ENCODE assay signal across 13 mouse cellular contexts in genomic region chr5:133940841-133941240, GRCm38 (mm10).
DNase-seq lines count a peak whose midpoint lies in the region; TF ChIP-seq lines count a peak whose summit lies in the region.
"Had no signal": no experiment of that assay in that cellular context is flagged by ENCODE, and none has a peak within 500 bp of the region (broad histone marks: within the 10 kb centered on the region; RNA-seq: fewer than 3 reads in every experiment).

No protein-coding gene starts in this region.

- peaks cover 4% of the 10 kb centered on the region; the same call in 1 of the 2 replicates for H3K4me1 ChIP-seq in embryonic facial prominence, embryonic 10.5 days
- H3K4me1 ChIP-seq: heart, embryonic 10.5 days; limb, embryonic 13.5 days; neural tube, embryonic 15.5 days had no signal

- WGBS in embryonic facial prominence, embryonic 10.5 days = 82% methylated on average over 3 of the region's 3 CpGs

- no peaks in the 10 kb centered on the region for H3K9me3 ChIP-seq in embryonic facial prominence, embryonic 10.5 days
- H3K9me3 ChIP-seq: heart, embryonic 10.5 days; limb, embryonic 13.5 days; neural tube, embryonic 15.5 days had no signal

- H3K27me3 ChIP-seq in embryonic facial prominence, embryonic 10.5 days (replicated peaks; ENCODE audit: low read depth, poor library complexity, severe bottlenecking) = no peaks in the 10 kb centered on the region
- H3K27me3 ChIP-seq: CH12.LX; limb, embryonic 13.5 days; neural tube, embryonic 15.5 days had no signal

- no peak for TF ChIP-seq CTCF in layer of hippocampus, adult 2 months (conservative IDR thresholded peaks at IDR 0.05)

- no peaks in the 10 kb centered on the region for H3K36me3 ChIP-seq in embryonic facial prominence, embryonic 10.5 days (replicated peaks)
- H3K36me3 ChIP-seq: heart, embryonic 10.5 days; limb, embryonic 13.5 days; neural tube, embryonic 15.5 days had no signal

- H3K27ac ChIP-seq in layer of hippocampus, adult 2 months = peak overlapping the region; percentile 39; the same call in 1 of the 2 replicates
- no peak overlapping the region for H3K27ac ChIP-seq in embryonic facial prominence, embryonic 10.5 days (replicated peaks)
- H3K27ac ChIP-seq: heart, embryonic 10.5 days; limb, embryonic 13.5 days; neural tube, embryonic 15.5 days had no signal

- peak; percentile 40 to 77 for DNase-seq in layer of hippocampus, adult 2 months (ENCODE audit: low spot score in 2 of 2)
- DNase-seq in layer of hippocampus, postnatal 10 days (ENCODE audit: low spot score in 2 of 2) = no peak
- peak; percentile 97 for DNase-seq in cerebellum, adult 9-10 months
- DNase-seq in layer of hippocampus, adult 9-11 months = peak; percentile 85
- DNase-seq in telencephalon, adult 2 months (ENCODE audit: low read depth, low spot score) = peak; percentile 76
- no peak for DNase-seq in embryonic facial prominence, embryonic 10.5 days (ENCODE audit: low spot score)
- no peak for DNase-seq in spleen, postnatal 4 days (ENCODE audit: low spot score in 2 of 2)
- DNase-seq: kidney, postnatal 25 days; lung, adult 18-20 months had no signal

- no peak overlapping the region for H3K4me3 ChIP-seq in layer of hippocampus, adult 2 months
- no peak overlapping the region for H3K4me3 ChIP-seq in embryonic facial prominence, embryonic 10.5 days
- H3K4me3 ChIP-seq: heart, embryonic 10.5 days; limb, embryonic 13.5 days; neural tube, embryonic 15.5 days had no signal

Comparison
In these comparisons a context has a peak if more than half of its experiments do, and no peak if none do; other contexts are left out.
1. DNase-seq: peak in layer of hippocampus, adult 2 months (2 of 2), cerebellum, adult 9-10 months (single experiment), layer of hippocampus, adult 9-11 months (single experiment) and telencephalon, adult 2 months (single experiment); none in layer of hippocampus, postnatal 10 days (0 of 2), embryonic facial prominence, embryonic 10.5 days (single experiment) and spleen, postnatal 4 days (0 of 2).